Mouse (Mus musculus) erythroblast, embryonic 14.5 days (primary cell): Measurements from ENCODE around the gene Mrpl51.

ENCODE experiments used
- GATA1 ChIP-seq: IDR thresholded peaks from 2 replicates; pipeline ENCODE4 v1.6.1; 2012; ENCODE audit warnings: low read length, inconsistent platforms, mixed read lengths
- TAL1 ChIP-seq: IDR thresholded peaks from 3 replicates; pipeline ENCODE4 v1.6.1; 2012; ENCODE audit warnings: low read length, inconsistent platforms, mixed read lengths

DNA sequence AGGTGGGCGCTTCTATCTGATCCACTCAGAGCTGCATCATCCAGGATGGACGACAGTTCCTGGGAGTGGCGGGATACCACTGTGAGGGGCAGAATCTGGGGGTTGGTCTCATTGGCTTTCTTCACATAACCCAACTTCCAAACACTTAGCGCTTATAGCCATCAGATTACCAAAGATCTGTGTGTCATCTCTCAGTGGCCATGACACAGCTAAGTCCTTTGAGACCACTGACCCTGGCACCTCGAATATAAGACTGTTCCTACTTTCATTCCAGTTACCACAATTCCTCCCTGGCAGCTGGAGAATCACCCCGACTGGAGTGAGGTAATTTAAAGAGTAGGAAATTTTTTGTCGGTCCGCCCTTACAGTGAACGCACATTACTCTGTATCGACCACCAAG lies 5.4 kb upstream of the Mrpl51 start:
- TF ChIP-seq TAL1 (no peak), GATA1 (no peak)
